Mouse (Mus musculus) liver, adult 2 months (tissue): ENCODE data around the gene Hmga1b.

ENCODE experiments used
- CTCF ChIP-seq: fragments of 200-500 bp; IDR thresholded peaks from 2 replicates; pipeline ENCODE4 v1.5.1; 2011; ENCODE audit warnings: low read depth, low read length, control low read depth
- POLR2A ChIP-seq: fragments of 200-500 bp; IDR thresholded peaks from 2 replicates; pipeline ENCODE4 v1.6.1; 2011; ENCODE audit warnings: low read length, control low read depth; ENCODE audit not compliant: insufficient read depth; ENCODE audit errors: extremely low read depth

GRCm38 (mm10) chr11:120720450-120720849, 42.1 kb upstream of the Hmga1b start:
- TF ChIP-seq CTCF (peak; percentile 93), POLR2A (no peak)
